Mouse (Mus musculus) limb, embryonic 11.5 days (tissue): ENCODE data around the gene Mgmt. TPM values are rescaled to one million over a fixed set of nuclear protein-coding genes. Genes with fewer than 3 reads are reported as not detected.

Experiments used
- ATAC-seq: fragments of 200-750 bp; cut with Nextera tagmentation; 2 replicates; pipeline ENCODE4 v1.8.0; 2017; ENCODE audit warnings: low read depth; ENCODE audit not compliant: insufficient number of reproducible peaks, low FRiP score, low TSS enrichment
- DNase-seq: peaks from one replicate; pipeline ENCODE4 v3.0.0-alpha.2; 2015; ENCODE audit warnings: low spot score
- H3K27ac ChIP-seq: fragments of 300-500 bp; sonication (generic); replicated peaks from 2 replicates; pipeline ENCODE4 v1.5.1; 2014; ENCODE audit warnings: low read depth, mild to moderate bottlenecking, low read length
- H3K27me3 ChIP-seq: fragments of 300-500 bp; sonication (generic); 2 replicates; pipeline ENCODE4 v1.6.1; 2014; ENCODE audit warnings: mild to moderate bottlenecking, low read length, mixed read lengths; ENCODE audit not compliant: control insufficient read depth, insufficient read depth
- H3K36me3 ChIP-seq: fragments of 300-500 bp; sonication (generic); 2 replicates; pipeline ENCODE4 v1.6.1; 2014; ENCODE audit warnings: mild to moderate bottlenecking, low read length, moderate library complexity, mixed read lengths; ENCODE audit not compliant: control insufficient read depth, insufficient read depth
- H3K4me1 ChIP-seq: fragments of 300-500 bp; sonication (generic); 2 replicates; pipeline ENCODE4 v1.6.1; 2014; ENCODE audit warnings: low read length, mixed read lengths; ENCODE audit not compliant: control insufficient read depth, insufficient read depth
- H3K4me2 ChIP-seq: fragments of 300-500 bp; sonication (generic); 2 replicates; pipeline ENCODE4 v1.6.1; 2014; ENCODE audit warnings: low read depth, mild to moderate bottlenecking, moderate library complexity; ENCODE audit not compliant: severe bottlenecking
- H3K4me3 ChIP-seq: fragments of 300-500 bp; sonication (generic); 2 replicates; pipeline ENCODE4 v1.5.1; 2014; ENCODE audit warnings: low read depth, low read length
- H3K9ac ChIP-seq: fragments of 300-500 bp; sonication (generic); 2 replicates; pipeline ENCODE4 v1.6.1; 2014; ENCODE audit warnings: mild to moderate bottlenecking, low read length
- H3K9me3 ChIP-seq: fragments of 300-500 bp; sonication (generic); 2 replicates; pipeline ENCODE4 v1.6.1; 2016; ENCODE audit warnings: low read length; ENCODE audit not compliant: control insufficient read depth
- WGBS: fragments of 180-500 bp; shearing (Covaris S2); extraction: QIAGEN DNeasy Blood & Tissue Kit; methylation state at CpG from one replicate; pipeline ENCODE4 v1.1.7; 2014; 5-methylcytosine and 5-hydroxymethylcytosine counted together
- polyA plus RNA-seq: library from polyadenylated mRNA; unstranded; fragments of >200 nt; fragmentation: Nextera tagmentation; extraction: Ambion mirVana; gene quantifications from 2 replicates; pipeline ENCODE4 v1.2.1, GENCODE M21; 2014

Gene Mgmt
- polyA plus RNA-seq, 1 experiment from 2014 or later, result 5.0 TPM

DNA sequence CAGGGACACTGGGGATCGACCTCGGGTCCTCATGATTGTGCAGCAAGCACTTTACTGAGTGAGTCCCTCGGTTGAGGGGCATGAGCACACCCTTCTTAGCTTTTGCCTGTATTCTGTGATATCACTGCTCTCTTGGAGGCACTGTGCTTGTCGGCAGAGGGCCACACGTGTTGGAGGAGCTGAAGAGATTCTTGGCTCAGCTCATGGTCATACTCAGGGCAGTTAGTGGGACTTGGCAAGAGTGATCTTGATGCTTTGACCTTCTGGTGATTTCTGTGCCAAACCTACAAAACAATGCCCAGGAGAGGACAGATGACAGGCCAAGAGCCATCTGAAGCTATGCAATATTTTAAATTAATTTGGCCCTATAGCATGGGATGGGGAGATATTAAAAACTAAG is 174.4 kb downstream of the Mgmt start:
- Histone ChIP-seq H3K4me3 (no peak overlapping the region), H3K4me2 (no peak overlapping the region), H3K9me3 (no peaks in the 10 kb centered on the region), H3K36me3 (no peaks in the 10 kb centered on the region), H3K9ac (no peak overlapping the region), H3K27ac (no peak overlapping the region), H3K27me3 (no peaks in the 10 kb centered on the region), H3K4me1 (peaks cover 5% of the 10 kb centered on the region)
- DNase-seq, result no peak
- WGBS, result 89% methylated on average over 5 of the region's 5 CpGs
- ATAC-seq, result no peak

DNA sequence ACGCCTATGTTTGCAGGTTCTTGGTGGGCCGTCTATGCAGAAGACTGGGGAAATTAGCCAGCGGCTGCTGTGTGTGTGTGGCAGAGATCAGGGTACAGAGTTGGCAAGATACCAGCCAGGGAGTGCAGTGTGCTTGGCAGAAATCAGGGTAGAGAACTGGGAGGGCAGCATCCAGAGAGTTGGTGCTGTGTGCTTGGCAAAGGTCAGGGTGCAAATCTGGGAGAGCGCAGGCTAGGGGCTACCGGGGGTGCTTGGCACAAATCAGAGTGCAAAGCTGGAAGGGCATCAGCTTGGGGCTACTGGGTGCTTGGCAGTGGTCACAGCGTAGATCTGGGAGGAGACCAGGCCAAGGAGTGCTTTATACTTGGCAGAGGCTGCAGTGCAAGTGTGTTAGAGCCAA is 175.4 kb downstream of the Mgmt start:
- peaks cover 6% of the 10 kb centered on the region for H3K4me1 ChIP-seq
- WGBS, result 93% methylated on average over 6 of the region's 6 CpGs
- no peak for ATAC-seq

GRCm38 (mm10) chr7:137071346-137071745 is 176.9 kb downstream of the Mgmt start:
- Histone ChIP-seq H3K36me3 (no peaks in the 10 kb centered on the region), H3K27ac (no peak overlapping the region), H3K4me2 (no peak overlapping the region), H3K27me3 (no peaks in the 10 kb centered on the region), H3K9ac (no peak overlapping the region), H3K4me3 (no peak overlapping the region), H3K4me1 (peaks cover 6% of the 10 kb centered on the region), H3K9me3 (no peaks in the 10 kb centered on the region)
- DNase-seq (no peak), ATAC-seq (no peak)
- WGBS, result 93% methylated on average over 6 of the region's 6 CpGs

More for the DNA sequence above, 175.4 kb downstream of the Mgmt start:
- H3K27me3 ChIP-seq, result no peaks in the 10 kb centered on the region
- no peak overlapping the region for H3K9ac ChIP-seq
- no peak for DNase-seq
- H3K4me3 ChIP-seq, result no peak overlapping the region
- H3K27ac ChIP-seq, result no peak overlapping the region
- H3K4me2 ChIP-seq, result no peak overlapping the region
- H3K36me3 ChIP-seq, result no peaks in the 10 kb centered on the region
- no peaks in the 10 kb centered on the region for H3K9me3 ChIP-seq

DNA sequence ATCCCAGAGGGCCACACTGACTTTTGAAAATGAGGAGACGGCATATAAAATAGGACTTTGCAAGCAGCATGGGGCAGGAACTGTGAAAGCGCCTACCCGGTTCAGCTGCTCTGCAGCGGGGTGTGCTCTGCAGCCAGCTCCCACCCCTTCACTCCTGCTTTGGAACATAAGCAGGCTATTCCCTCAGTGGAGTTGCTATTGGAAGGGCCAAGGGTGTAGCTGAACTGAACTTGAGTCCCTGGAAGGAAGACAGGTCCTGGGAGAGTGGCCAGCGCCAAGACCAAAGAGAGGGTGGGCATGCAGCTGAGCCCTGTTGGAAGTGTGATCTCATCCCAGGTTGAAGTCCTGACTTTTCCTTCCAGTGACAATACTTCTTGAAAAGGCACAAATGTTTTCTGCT is 179.5 kb downstream of the Mgmt start:
- DNase-seq (no peak), ATAC-seq (no peak)
- Histone ChIP-seq H3K27ac (no peak overlapping the region), H3K4me2 (no peak overlapping the region), H3K4me1 (peaks cover 6% of the 10 kb centered on the region), H3K9me3 (no peaks in the 10 kb centered on the region), H3K9ac (no peak overlapping the region), H3K27me3 (no peaks in the 10 kb centered on the region), H3K4me3 (no peak overlapping the region), H3K36me3 (no peaks in the 10 kb centered on the region)
- 57% methylated on average over 5 of the region's 5 CpGs for WGBS

DNA sequence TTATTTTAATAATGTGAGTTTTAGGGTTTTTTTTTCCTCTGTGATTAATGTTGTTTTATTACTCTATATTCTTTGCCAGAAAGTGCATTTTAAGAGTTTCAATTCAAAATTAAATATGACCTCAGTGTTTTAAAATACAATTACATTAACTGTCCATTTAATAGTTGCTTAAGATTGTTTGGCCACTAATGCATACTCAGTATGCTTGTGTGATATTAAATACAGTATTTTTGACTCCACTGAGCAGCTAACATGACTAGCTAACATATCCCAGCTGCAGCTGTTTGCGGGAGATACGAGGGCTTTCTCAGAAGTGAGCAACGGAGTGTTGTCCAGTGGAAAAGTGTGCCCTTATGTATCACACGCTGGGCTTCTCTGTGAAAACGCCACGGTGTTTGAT is 179.9 kb downstream of the Mgmt start:
- Histone ChIP-seq H3K4me3 (no peak overlapping the region), H3K27me3 (no peaks in the 10 kb centered on the region), H3K4me2 (no peak overlapping the region), H3K9ac (no peak overlapping the region), H3K9me3 (no peaks in the 10 kb centered on the region), H3K27ac (no peak overlapping the region), H3K4me1 (peaks cover 6% of the 10 kb centered on the region), H3K36me3 (no peaks in the 10 kb centered on the region)
- DNase-seq (no peak), ATAC-seq (no peak)
- WGBS, result 86% methylated on average over 6 of the region's 6 CpGs

DNA sequence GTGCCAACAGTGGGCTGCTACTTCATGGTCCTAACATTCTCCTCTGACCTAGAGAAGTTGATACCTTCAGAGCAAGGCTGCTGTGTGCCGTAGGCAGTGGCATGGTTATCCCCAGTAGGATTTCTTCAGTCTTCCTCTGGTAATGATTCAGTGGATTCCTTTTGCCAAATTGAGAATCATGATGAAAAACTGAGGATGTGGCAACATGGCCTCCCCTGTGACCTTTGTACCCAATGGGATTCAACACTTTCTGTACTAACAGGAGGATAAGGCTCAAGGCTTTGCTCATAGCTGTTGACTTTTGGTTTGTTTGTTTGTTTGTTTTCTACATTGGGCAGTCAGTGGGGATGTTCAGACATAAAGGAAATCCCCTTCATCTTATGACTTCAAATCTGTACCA is 180.9 kb downstream of the Mgmt start:
- Histone ChIP-seq H3K27ac (no peak overlapping the region), H3K9me3 (no peaks in the 10 kb centered on the region), H3K4me1 (peaks cover 6% of the 10 kb centered on the region), H3K4me3 (no peak overlapping the region), H3K9ac (no peak overlapping the region), H3K36me3 (no peaks in the 10 kb centered on the region), H3K4me2 (no peak overlapping the region), H3K27me3 (no peaks in the 10 kb centered on the region)
- ATAC-seq, result no peak
- WGBS, result 93% methylated on average over 1 of the region's 1 CpGs
- DNase-seq, result no peak

DNA sequence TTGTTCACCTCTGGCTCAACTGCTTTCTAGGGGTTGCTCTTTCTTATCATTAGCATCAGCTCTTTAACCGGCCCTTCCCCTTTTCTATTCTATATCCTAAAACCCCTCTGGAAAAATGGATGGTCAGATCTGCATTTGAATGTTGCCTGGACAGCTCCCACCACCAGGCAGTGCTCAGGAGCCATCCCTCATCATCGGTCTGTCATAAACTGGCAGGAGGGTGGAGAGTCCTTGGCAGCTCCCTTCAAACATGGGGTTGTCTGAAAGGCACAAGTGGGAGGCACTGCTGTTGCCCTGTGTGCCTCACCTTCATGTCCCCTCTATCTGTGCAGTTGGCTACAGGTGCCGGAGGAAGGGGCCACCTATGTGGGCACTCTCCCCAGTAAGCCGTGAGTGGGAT is 185.8 kb downstream of the Mgmt start:
- Histone ChIP-seq H3K9me3 (no peaks in the 10 kb centered on the region), H3K27me3 (no peaks in the 10 kb centered on the region), H3K27ac (no peak overlapping the region), H3K4me1 (peaks cover 5% of the 10 kb centered on the region; the same call in 1 of the 2 replicates), H3K36me3 (no peaks in the 10 kb centered on the region), H3K4me2 (no peak overlapping the region), H3K4me3 (no peak overlapping the region), H3K9ac (no peak overlapping the region)
- 83% methylated on average over 4 of the region's 4 CpGs for WGBS
- ATAC-seq (no peak), DNase-seq (no peak)

DNA sequence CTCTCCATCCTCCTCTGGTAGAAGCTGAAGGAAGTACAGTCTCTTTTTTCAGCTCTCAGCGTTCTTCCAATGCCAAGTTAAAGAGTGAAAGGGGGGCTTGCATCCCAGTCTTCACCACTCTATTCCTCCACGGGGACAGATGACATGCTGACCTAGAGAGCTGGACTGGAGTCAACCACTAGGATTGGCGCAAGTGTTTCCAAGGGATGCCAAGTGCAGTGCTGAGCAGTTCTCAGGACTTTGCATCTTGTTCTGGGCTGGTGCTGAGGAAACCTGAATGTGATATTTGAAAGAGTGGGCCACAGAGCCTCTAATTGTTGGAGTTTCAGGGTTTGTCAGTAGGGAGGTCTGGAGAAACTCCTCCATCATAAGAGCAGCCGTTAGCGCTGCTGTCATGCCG is 187.8 kb downstream of the Mgmt start:
- no peaks in the 10 kb centered on the region for H3K36me3 ChIP-seq
- H3K9ac ChIP-seq, result no peak overlapping the region
- H3K9me3 ChIP-seq, result no peaks in the 10 kb centered on the region
- H3K4me1 ChIP-seq, result peaks cover 20% of the 10 kb centered on the region
- no peak overlapping the region for H3K27ac ChIP-seq
- no peaks in the 10 kb centered on the region for H3K27me3 ChIP-seq
- ATAC-seq (no peak), DNase-seq (no peak)
- no peak overlapping the region for H3K4me3 ChIP-seq
- 81% methylated on average over 6 of the region's 6 CpGs for WGBS
- H3K4me2 ChIP-seq, result no peak overlapping the region

- H3K9ac ChIP-seq, result no peak overlapping the region
- no peak overlapping the region for H3K4me3 ChIP-seq
- 94% methylated on average over 7 of the region's 7 CpGs for WGBS
- H3K9me3 ChIP-seq, result no peaks in the 10 kb centered on the region
- DNase-seq (no peak), ATAC-seq (no peak)
- H3K4me1 ChIP-seq, result peaks cover 41% of the 10 kb centered on the region
- H3K36me3 ChIP-seq, result no peaks in the 10 kb centered on the region
- no peak overlapping the region for H3K27ac ChIP-seq
- no peaks in the 10 kb centered on the region for H3K27me3 ChIP-seq
- H3K4me2 ChIP-seq, result no peak overlapping the region
Measured at GRCm38 (mm10) chr7:137084651-137085050, 190.2 kb downstream of the Mgmt start.
